Mouse (Mus musculus): ENCODE results near the gene Calm3.

GRCm38 (mm10) chr7:16893612-16894011 is 30.3 kb downstream of the Calm3 start:
- TF ChIP-seq POU5F1 (IDR thresholded peaks at IDR 0.05; ENCODE audit: borderline replicate concordance, low read length) (no peak), CTCF (conservative IDR thresholded peaks at IDR 0.05; ENCODE audit: low read length) (no peak)

Data from E14TG2a.4 (cell line).